Mouse (Mus musculus) ES-Bruce4 (cell line): Measurements from ENCODE around the gene Tk1. TPM values are rescaled to one million over a fixed set of nuclear protein-coding genes. Genes with fewer than 3 reads are reported as not detected.
A peak's percentile ranks its signal among the peaks of the same experiment; 100 is the strongest.

Source experiments
- H3K27ac ChIP-seq: 2 replicates; pipeline ENCODE4 v1.5.1; 2012; ENCODE audit warnings: low read length, inconsistent platforms; ENCODE audit not compliant: insufficient read depth
- H3K27me3 ChIP-seq: 2 replicates; pipeline ENCODE4 v1.6.1; 2012; ENCODE audit warnings: mild to moderate bottlenecking, low read length, inconsistent platforms; ENCODE audit not compliant: control insufficient read depth, poor library complexity, insufficient read depth, severe bottlenecking
- H3K36me3 ChIP-seq: 2 replicates; pipeline ENCODE4 v1.6.1; 2012; ENCODE audit warnings: inconsistent platforms, mild to moderate bottlenecking, low read length, moderate library complexity; ENCODE audit not compliant: control insufficient read depth, poor library complexity, insufficient read depth, severe bottlenecking
- H3K4me1 ChIP-seq: one replicate; pipeline ENCODE4 v1.8.1; 2011; ENCODE audit warnings: low read length; ENCODE audit not compliant: control insufficient read depth, insufficient read depth
- H3K4me3 ChIP-seq: 2 replicates; pipeline ENCODE4 v1.5.1; 2011; ENCODE audit warnings: low read depth, mild to moderate bottlenecking, low read length
- H3K9ac ChIP-seq: 2 replicates; pipeline ENCODE4 v1.6.1; 2012; ENCODE audit warnings: low read depth, mild to moderate bottlenecking, inconsistent platforms; ENCODE audit not compliant: poor library complexity, severe bottlenecking
- H3K9me3 ChIP-seq: replicated peaks from 2 replicates; pipeline ENCODE4 v1.6.1; 2012; ENCODE audit warnings: mild to moderate bottlenecking, low read length, inconsistent platforms; ENCODE audit not compliant: control insufficient read depth, poor library complexity, insufficient read depth, severe bottlenecking
- CTCF ChIP-seq: IDR thresholded peaks from one replicate; pipeline ENCODE4 v1.8.1; 2011; ENCODE audit warnings: low read depth, low read length
- EP300 ChIP-seq: IDR thresholded peaks from 2 replicates; pipeline ENCODE4 v1.6.1; 2011; ENCODE audit warnings: low read depth, low read length; ENCODE audit not compliant: insufficient read depth
- POLR2A ChIP-seq: IDR thresholded peaks from one replicate; pipeline ENCODE4 v1.8.1; 2011; ENCODE audit warnings: low read length; ENCODE audit not compliant: insufficient read depth
- polyA plus RNA-seq: library from polyadenylated mRNA; stranded (reverse); fragments of >200 nt; gene quantifications from 2 replicates; pipeline ENCODE4 v1.2.4, GENCODE M21; 2011; ENCODE audit warnings: low read depth; ENCODE audit not compliant: missing spikeins, insufficient read depth, insufficient read length

Gene Tk1
- polyA plus RNA-seq, 1 experiment: 35.7 TPM

GRCm38 (mm10) chr11:117786294-117786693 lies 39.6 kb downstream of the Tk1 start:
- Histone ChIP-seq H3K27me3 (no peaks in the 10 kb centered on the region), H3K27ac (no peak overlapping the region), H3K4me1 (no peaks in the 10 kb centered on the region), H3K36me3 (no peaks in the 10 kb centered on the region), H3K4me3 (no peak overlapping the region), H3K9me3 (no peaks in the 10 kb centered on the region), H3K9ac (no peak overlapping the region)
- peak; percentile 80 for TF ChIP-seq CTCF
- TF ChIP-seq EP300: no peak
- TF ChIP-seq POLR2A: no peak

- H3K4me1 ChIP-seq: peaks cover under 1% of the 10 kb centered on the region
- H3K36me3 ChIP-seq: no peaks in the 10 kb centered on the region
- H3K27me3 ChIP-seq: no peaks in the 10 kb centered on the region
- peak overlapping the region; percentile 40 for H3K4me3 ChIP-seq
- peak overlapping the region; percentile 51 for H3K9ac ChIP-seq
- peak overlapping the region; percentile 19; the same call in 1 of the 2 replicates for H3K27ac ChIP-seq
- TF ChIP-seq POLR2A (peak; percentile 50), EP300 (peak; percentile 17; the same call in 1 of the 2 replicates), CTCF (no peak)
- H3K9me3 ChIP-seq: no peaks in the 10 kb centered on the region
Observed at GRCm38 (mm10) chr11:117783683-117784309, 42.1 kb downstream of the Tk1 start.

- Histone ChIP-seq H3K4me1 (peaks cover 4% of the 10 kb centered on the region), H3K4me3 (peak overlapping the region; percentile 66), H3K9me3 (no peaks in the 10 kb centered on the region), H3K27ac (no peak overlapping the region), H3K36me3 (no peaks in the 10 kb centered on the region), H3K27me3 (no peaks in the 10 kb centered on the region), H3K9ac (peak overlapping the region; percentile 51)
- TF ChIP-seq EP300 (no peak), CTCF (peak; percentile 43), POLR2A (no peak)
Observed at GRCm38 (mm10) chr11:117783089-117783488, 42.8 kb downstream of the Tk1 start.

GRCm38 (mm10) chr11:117782705-117783034 lies 43.2 kb downstream of the Tk1 start:
- H3K36me3 ChIP-seq: no peaks in the 10 kb centered on the region
- peak overlapping the region; percentile 51 for H3K9ac ChIP-seq
- peak overlapping the region; percentile 66 for H3K4me3 ChIP-seq
- H3K9me3 ChIP-seq: no peaks in the 10 kb centered on the region
- H3K27ac ChIP-seq: no peak overlapping the region
- H3K27me3 ChIP-seq: no peaks in the 10 kb centered on the region
- H3K4me1 ChIP-seq: peaks cover 4% of the 10 kb centered on the region
- TF ChIP-seq EP300 (no peak), POLR2A (no peak), CTCF (no peak)

GRCm38 (mm10) chr11:117781993-117782704 lies 43.7 kb downstream of the Tk1 start, which contains the start of the genes Tmc8 and Tmc6:
TSS of gene Tmc8 (plus strand) at chr11:117782076.
TSS of gene Tmc6 (minus strand) at chr11:117782198.
- no peak for TF ChIP-seq POLR2A
- 0 out of 2 replicates have a peak, but pooled peaks have one; percentile 18 for TF ChIP-seq EP300
- Histone ChIP-seq H3K4me3 (peak within 1 kb of the TSS; percentile 80), H3K27me3 (no peaks in the 10 kb centered on the region), H3K9ac (peak within 1 kb of the TSS; percentile 51), H3K27ac (peak within 1 kb of the TSS; percentile 24), H3K9me3 (no peaks in the 10 kb centered on the region), H3K36me3 (no peaks in the 10 kb centered on the region), H3K4me1 (peaks cover 4% of the 10 kb centered on the region)

GRCm38 (mm10) chr11:117781199-117781821 lies 44.6 kb downstream of the Tk1 start:
- Histone ChIP-seq H3K27me3 (no peaks in the 10 kb centered on the region), H3K9me3 (no peaks in the 10 kb centered on the region), H3K36me3 (no peaks in the 10 kb centered on the region), H3K27ac (peak overlapping the region; percentile 24), H3K4me1 (peaks cover 4% of the 10 kb centered on the region), H3K9ac (peak overlapping the region; percentile 11; the same call in 1 of the 2 replicates), H3K4me3 (peak overlapping the region; percentile 80)
- TF ChIP-seq CTCF: no peak
- TF ChIP-seq EP300: 0 out of 2 replicates have a peak, but pooled peaks have one; percentile 28
